Mouse (Mus musculus) spleen, adult 2 months (tissue): ENCODE results near the gene Xrn1. TPM values are rescaled to one million over a fixed set of nuclear protein-coding genes. Genes with fewer than 3 reads are reported as not detected.

Source experiments
- DNase-seq, 2 experiments: peaks; one replicate each; pipeline versions ENCODE4 v3.0.0 to v3.0.0-alpha.2; 2012 to 2021; ENCODE audit warnings: low spot score in 2 of 2, low read depth in 1 of 2
- H3K27ac ChIP-seq: fragments of 200-500 bp; 2 replicates; pipeline ENCODE4 v1.5.1; 2012; ENCODE audit warnings: low read length, inconsistent platforms; ENCODE audit not compliant: insufficient read depth
- H3K27me3 ChIP-seq: fragments of 200-500 bp; 2 replicates; pipeline ENCODE4 v1.6.1; 2012; ENCODE audit warnings: mild to moderate bottlenecking, moderate library complexity, low read length, inconsistent platforms; ENCODE audit not compliant: control insufficient read depth, insufficient read depth
- H3K36me3 ChIP-seq: fragments of 200-500 bp; 2 replicates; pipeline ENCODE4 v1.6.1; 2012; ENCODE audit warnings: mild to moderate bottlenecking, low read length, inconsistent platforms; ENCODE audit not compliant: control insufficient read depth, insufficient read depth
- H3K4me1 ChIP-seq: fragments of 200-500 bp; 2 replicates; pipeline ENCODE4 v1.6.1; 2011; ENCODE audit warnings: inconsistent platforms; ENCODE audit not compliant: control insufficient read depth, insufficient read depth, insufficient read length
- H3K4me3 ChIP-seq: fragments of 200-500 bp; 2 replicates; pipeline ENCODE4 v1.5.1; 2011; ENCODE audit warnings: mild to moderate bottlenecking, inconsistent platforms; ENCODE audit not compliant: insufficient read depth, insufficient read length; ENCODE audit errors: extremely low read depth
- CTCF ChIP-seq: fragments of 200-500 bp; IDR thresholded peaks from 2 replicates; pipeline ENCODE4 v1.5.1; 2011; ENCODE audit warnings: mild to moderate bottlenecking, inconsistent platforms; ENCODE audit not compliant: insufficient read depth, insufficient read length, insufficient replicate concordance; ENCODE audit errors: extremely low read depth
- POLR2A ChIP-seq: fragments of 200-500 bp; IDR thresholded peaks from 2 replicates; pipeline ENCODE4 v1.6.1; 2011; ENCODE audit warnings: low read depth, low read length, inconsistent platforms
- WGBS: fragments of 180-500 bp; shearing (Covaris S2); methylation state at CpG from one replicate; pipeline ENCODE4 v1.1.7; 2018; 5-methylcytosine and 5-hydroxymethylcytosine counted together
- polyA plus RNA-seq: library from polyadenylated mRNA; depleted of rRNA; stranded (reverse); fragments of >200 nt; gene quantifications from 2 replicates; pipeline ENCODE4 v1.2.3, GENCODE M21; 2012

The Xrn1 gene
- polyA plus RNA-seq, 1 experiment: 3.0 TPM

DNA sequence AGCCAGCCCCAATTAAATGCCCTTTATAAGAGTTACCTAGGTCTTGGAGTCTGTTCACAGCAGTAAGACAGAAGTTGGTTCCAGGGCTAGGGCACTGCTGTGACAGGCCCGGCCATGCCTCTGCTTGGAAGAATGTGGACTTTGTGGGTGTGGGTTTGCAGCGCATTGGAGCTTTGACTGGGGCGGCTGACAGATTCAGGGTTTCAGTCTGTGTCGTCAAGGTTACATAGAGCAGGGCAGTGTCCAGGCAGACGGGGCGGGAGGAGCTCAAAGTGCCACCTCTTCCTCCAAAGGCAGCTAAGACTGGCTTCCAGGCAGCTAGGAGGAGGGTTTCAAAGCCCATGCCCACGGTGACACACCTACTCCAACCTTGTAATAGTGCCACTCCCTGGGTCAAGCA is 49.9 kb downstream of the Xrn1 start:
- no peak overlapping the region for H3K27ac ChIP-seq
- 98% methylated on average over 7 of the region's 7 CpGs for WGBS
- H3K36me3 ChIP-seq: peaks cover 27% of the 10 kb centered on the region
- TF ChIP-seq CTCF (no peak), POLR2A (no peak)
- DNase-seq: no peak
- H3K27me3 ChIP-seq: no peaks in the 10 kb centered on the region
- no peaks in the 10 kb centered on the region for H3K4me1 ChIP-seq
- no peak overlapping the region for H3K4me3 ChIP-seq

DNA sequence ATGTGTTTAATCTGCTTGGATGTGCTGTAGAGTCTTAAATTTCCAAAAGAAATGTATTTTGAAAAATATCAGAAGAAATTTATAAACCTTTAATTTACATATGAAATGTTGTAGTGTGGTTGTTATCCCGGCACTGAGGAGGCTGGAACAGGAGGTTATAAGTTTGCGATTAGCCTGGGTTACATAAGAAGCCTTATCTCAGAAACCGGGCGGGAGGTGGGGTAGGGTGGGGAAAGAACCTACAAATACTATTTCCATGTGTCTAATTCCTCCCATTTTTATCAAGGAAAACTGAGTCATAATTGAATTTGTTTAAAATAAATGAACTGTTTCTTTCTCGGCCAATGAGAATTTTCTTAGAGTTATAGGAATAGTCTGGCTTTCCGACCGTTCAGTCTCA is 56.1 kb downstream of the Xrn1 start:
- Histone ChIP-seq H3K27me3 (no peaks in the 10 kb centered on the region), H3K4me3 (no peak overlapping the region), H3K4me1 (no peaks in the 10 kb centered on the region), H3K27ac (no peak overlapping the region), H3K36me3 (peaks cover 33% of the 10 kb centered on the region)
- WGBS: 88% methylated on average over 7 of the region's 7 CpGs
- DNase-seq: no peak
- TF ChIP-seq POLR2A (no peak), CTCF (no peak)

DNA sequence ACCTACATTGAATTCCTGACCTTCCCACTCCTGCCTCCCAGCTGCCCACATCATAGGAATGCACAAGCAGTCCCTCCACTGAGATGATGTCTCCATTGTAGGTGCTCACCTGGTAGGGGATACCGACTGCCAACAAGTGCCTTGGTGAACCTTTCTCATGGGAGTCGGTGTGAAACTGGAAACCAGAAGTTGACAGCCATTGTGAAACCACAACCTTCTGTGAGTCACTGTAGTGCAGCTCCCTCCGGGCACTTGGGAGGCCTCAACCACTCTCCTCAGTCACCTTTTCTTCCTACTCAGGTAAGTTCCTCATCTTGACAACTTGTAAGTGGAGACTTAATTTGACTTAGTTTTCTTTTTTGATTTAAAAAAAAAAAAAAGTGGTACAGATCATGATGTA is 69.4 kb downstream of the Xrn1 start:
- peaks cover 22% of the 10 kb centered on the region for H3K36me3 ChIP-seq
- 39% methylated on average over 3 of the region's 3 CpGs for WGBS
- DNase-seq: peak; percentile 29 to 52
- TF ChIP-seq CTCF: no peak
- TF ChIP-seq POLR2A: no peak
- peaks cover 3% of the 10 kb centered on the region; the same call in 1 of the 2 replicates for H3K4me1 ChIP-seq
- H3K27ac ChIP-seq: no peak overlapping the region
- H3K27me3 ChIP-seq: no peaks in the 10 kb centered on the region
- no peak overlapping the region for H3K4me3 ChIP-seq

DNA sequence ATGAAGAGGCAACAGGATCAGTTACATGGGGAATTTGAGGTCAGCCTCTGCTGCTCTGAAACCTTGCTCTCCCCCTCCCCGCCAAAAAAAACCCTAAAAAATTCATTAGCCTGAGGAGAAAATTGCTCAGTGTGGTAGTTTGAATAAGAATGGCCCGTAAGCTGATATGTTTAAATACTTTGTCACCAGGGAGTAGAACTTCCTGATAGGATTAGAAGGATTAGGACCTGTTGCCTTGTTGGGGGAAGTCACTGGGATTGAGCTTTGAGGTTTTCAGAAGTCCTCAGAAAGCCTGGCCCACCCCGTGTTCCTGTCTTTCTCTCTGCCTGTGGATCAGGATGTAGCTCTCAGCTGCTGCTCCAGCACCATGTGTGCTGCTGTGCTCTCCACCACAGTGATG is 73.4 kb downstream of the Xrn1 start:
- no peak for DNase-seq
- H3K36me3 ChIP-seq: peaks cover 27% of the 10 kb centered on the region
- H3K27me3 ChIP-seq: no peaks in the 10 kb centered on the region
- 91% methylated on average over 3 of the region's 3 CpGs for WGBS
- no peak overlapping the region for H3K4me3 ChIP-seq
- H3K4me1 ChIP-seq: peaks cover 3% of the 10 kb centered on the region; the same call in 1 of the 2 replicates
- TF ChIP-seq CTCF: no peak
- no peak overlapping the region for H3K27ac ChIP-seq

DNA sequence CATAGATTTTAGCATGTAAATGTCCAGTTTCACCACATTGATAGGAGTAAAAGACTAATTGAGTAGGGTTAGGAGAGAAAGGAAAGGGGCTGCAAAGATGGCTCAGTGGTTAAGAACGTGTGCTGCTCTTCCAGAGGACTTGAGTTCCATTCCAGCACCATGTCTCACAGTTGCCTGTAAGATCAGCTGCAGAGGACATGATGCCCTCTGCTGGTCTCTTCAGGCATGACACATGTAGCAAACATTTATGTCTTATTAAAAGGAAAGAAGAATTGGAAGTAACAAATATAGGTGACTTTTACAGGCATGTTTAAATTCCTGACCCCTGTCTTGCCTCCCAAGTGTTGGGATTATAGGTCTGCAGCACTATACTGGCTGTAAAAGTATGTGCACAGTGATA is 74.3 kb downstream of the Xrn1 start:
- 60% methylated on average over 1 of the region's 1 CpGs for WGBS
- H3K4me3 ChIP-seq: no peak overlapping the region
- peaks cover 27% of the 10 kb centered on the region for H3K36me3 ChIP-seq
- peaks cover 1% of the 10 kb centered on the region; the same call in 1 of the 2 replicates for H3K4me1 ChIP-seq
- peak; percentile 11 to 35 for DNase-seq
- no peaks in the 10 kb centered on the region for H3K27me3 ChIP-seq
- H3K27ac ChIP-seq: no peak overlapping the region
- TF ChIP-seq POLR2A (no peak), CTCF (peak; percentile 43; the same call in 1 of the 2 replicates)

DNA sequence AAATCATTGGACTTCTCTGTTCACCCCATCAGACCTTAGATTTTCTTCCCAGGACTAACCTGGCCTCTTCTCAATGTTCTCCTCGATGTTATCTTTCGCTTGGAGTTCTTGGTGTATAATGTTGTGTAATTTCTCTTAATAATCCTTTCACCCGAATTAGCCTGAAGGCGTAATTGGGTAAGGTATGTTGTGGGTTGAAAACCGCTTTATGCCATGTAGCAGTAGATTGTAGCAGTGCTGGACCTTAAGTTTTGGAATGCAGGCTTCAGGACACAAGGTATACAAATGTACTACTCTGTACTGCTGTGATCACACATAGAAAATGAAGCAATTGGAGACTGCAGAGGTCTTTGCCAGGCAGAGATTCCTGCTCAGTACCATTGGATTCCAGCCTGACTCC is 75.3 kb downstream of the Xrn1 start:
- TF ChIP-seq POLR2A (no peak), CTCF (no peak)
- no peak overlapping the region for H3K4me3 ChIP-seq
- peaks cover 28% of the 10 kb centered on the region for H3K36me3 ChIP-seq
- no peak overlapping the region for H3K27ac ChIP-seq
- H3K4me1 ChIP-seq: no peaks in the 10 kb centered on the region
- no peak for DNase-seq
- no peaks in the 10 kb centered on the region for H3K27me3 ChIP-seq
- WGBS: 96% methylated on average over 5 of the region's 5 CpGs

DNA sequence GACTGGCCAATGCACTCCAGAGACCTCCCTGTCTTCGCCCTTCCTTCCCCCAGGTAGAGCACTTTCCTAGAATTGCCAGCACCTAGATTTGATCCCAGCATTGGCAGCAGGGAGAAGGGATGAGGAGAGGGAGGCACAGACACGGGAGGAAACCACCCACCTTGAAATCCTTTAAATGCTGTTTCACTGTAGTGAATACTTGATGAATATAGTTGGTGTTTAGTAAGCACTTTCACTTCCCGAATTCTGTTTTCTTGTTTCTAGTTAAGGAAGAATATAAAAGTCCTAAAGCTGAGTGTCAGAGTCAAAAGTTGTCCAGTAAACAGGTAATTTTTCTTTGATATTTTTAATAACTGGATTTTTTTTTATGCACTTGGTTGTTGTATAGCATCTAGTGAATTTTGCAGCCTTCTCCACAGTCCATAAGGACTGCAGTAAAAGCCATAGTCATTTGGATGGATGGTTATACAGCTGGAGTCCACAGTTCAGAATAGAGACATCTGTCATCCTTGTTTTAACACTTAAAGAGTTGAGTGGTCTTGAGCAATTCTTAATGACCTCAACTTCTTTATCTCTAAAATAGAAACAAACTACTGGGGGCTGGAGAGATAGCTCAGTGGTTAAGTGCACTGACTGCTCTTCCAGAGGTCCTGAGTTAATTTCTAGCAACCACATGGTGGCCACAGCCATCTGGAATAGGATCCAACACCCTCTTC is 81.0 kb downstream of the Xrn1 start:
- no peak overlapping the region for H3K27ac ChIP-seq
- H3K27me3 ChIP-seq: no peaks in the 10 kb centered on the region
- whole genome bisulfite sequencing: 63% methylated on average over 3 of the region's 3 CpGs
- DNase-seq: no peak
- TF ChIP-seq CTCF (no peak), POLR2A (no peak)
- H3K4me3 ChIP-seq: no peak overlapping the region
- H3K4me1 ChIP-seq: 0 out of 2 replicates have a peak, but pooled peaks cover 2% of the 10 kb centered on the region
- H3K36me3 ChIP-seq: peaks cover 27% of the 10 kb centered on the region
